Mouse (Mus musculus) embryonic fibroblast, embryonic 13.5 days (primary cell): Measurements from ENCODE around the gene Fto.

Experiments
- CTCF ChIP-seq: IDR thresholded peaks from 2 replicates; pipeline ENCODE4 v1.5.1; 2011; ENCODE audit warnings: mild to moderate bottlenecking, control low read depth, low read length, moderate library complexity, borderline replicate concordance; ENCODE audit not compliant: insufficient read depth
- POLR2A ChIP-seq: IDR thresholded peaks from 2 replicates; pipeline ENCODE4 v1.6.1; 2011; ENCODE audit warnings: low read depth, mild to moderate bottlenecking, control low read depth, low read length, moderate library complexity

DNA sequence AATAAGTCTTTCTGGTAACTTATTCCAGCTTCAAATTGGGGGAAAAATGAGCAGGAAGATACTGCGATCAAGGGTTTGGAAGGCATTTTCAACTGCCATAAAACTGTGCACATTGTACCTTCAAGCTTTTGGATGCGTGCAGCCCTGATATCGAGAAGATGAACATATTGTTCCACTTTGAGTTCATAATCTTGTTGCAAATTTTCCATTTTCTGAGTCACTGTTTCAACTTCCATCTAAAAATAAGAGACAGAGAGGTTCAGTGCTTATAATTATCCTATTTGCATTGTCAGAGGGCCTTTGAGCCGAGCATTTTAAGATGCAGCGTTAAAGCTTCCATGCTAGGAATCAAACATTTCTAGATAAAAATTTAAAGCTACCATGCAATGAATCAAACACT lies 39.8 kb upstream of the Fto start:
- TF ChIP-seq POLR2A = no peak
- no peak for TF ChIP-seq CTCF
